Mouse (Mus musculus): ENCODE results near the gene Fam160b1.

GRCm38 (mm10) chr19:57393357-57393957, 33.0 kb downstream of the Fam160b1 start:
- TF ChIP-seq CTCF (IDR thresholded peaks at IDR 0.05; ENCODE audit: low read depth, low read length) (no peak), GATA1 (IDR thresholded peaks at IDR 0.05; ENCODE audit: borderline replicate concordance, low read length) (no peak), POLR2AphosphoS5 (IDR thresholded peaks at IDR 0.05; ENCODE audit: insufficient replicate concordance, low read depth, low read length) (no peak), GATA2 (IDR thresholded peaks at IDR 0.05; ENCODE audit: borderline replicate concordance, low read depth, low read length) (no peak)

All from G1E (cell line).